Mouse (Mus musculus): ENCODE data around the gene Sln. TPM values are rescaled to one million over a fixed set of nuclear protein-coding genes. Genes with fewer than 3 reads are reported as not detected.

Gene Sln
- polyA plus RNA-seq (2014; fragmentation: Nextera tagmentation; extraction: Ambion mirVana), result 0.20 TPM in 1 of 2 replicates, not detected in the other

DNA sequence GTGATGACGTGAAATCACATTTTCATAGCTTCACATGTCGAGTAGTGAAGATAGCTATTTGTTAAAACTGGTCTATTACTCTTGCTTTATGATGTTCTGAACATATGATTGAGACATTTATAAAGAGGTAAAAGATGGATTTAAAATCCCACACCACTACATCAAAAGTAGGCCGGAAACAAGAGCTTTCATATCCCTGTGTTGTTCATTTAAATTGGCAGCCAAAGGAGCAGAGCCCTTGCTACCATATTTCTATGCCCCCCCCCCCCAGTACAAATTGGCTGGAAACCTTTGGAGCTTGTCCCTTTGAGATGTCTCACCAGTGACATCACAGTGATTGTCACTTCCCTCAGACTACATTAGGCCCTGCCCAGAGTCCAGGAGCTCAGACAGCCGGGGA, at the start of gene Sln:
Gene Sln (plus strand): TSS at position 301 of the 400 bp plus-strand sequence.
- WGBS, result 87% methylated on average over 4 of the region's 4 CpGs
- H3K9ac ChIP-seq, result no peak within 1 kb of the TSS
- DNase-seq (ENCODE audit: low spot score) (no peak), ATAC-seq (ENCODE audit: low FRiP score) (no peak)
- no peak within 1 kb of the TSS for H3K27ac ChIP-seq
- no peaks in the 10 kb centered on the region for H3K36me3 ChIP-seq (replicated peaks; ENCODE audit: control insufficient read depth, insufficient read depth)
- H3K27me3 ChIP-seq (ENCODE audit: control insufficient read depth, insufficient read depth, low read length), result no peaks in the 10 kb centered on the region
- H3K4me1 ChIP-seq (replicated peaks; ENCODE audit: control insufficient read depth, insufficient read depth, low read length), result no peaks in the 10 kb centered on the region
- H3K4me2 ChIP-seq (replicated peaks), result no peak within 1 kb of the TSS
- H3K4me3 ChIP-seq (replicated peaks; ENCODE audit: low read length), result no peak within 1 kb of the TSS
- H3K9me3 ChIP-seq (ENCODE audit: control insufficient read depth, low read length), result no peaks in the 10 kb centered on the region

DNA sequence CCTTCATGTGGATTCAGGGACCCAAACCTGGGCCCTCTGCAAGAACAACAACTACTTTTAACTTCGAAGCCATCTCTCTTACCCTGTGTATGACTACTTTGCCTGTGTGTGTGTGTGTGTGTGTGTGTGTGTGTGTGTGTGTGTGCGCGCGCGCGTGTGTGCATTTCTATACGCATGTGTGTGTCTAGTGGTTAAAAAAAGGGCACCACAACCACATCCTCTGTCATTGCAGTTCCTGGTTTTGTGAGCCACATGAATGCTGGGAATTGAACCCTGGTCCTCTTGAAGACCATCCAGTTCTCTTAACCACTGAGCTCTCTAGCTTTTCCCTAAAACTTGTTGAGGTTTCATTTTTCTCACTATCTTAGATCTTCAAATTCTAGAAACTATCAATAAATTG, 47.0 kb upstream of the Sln start:
- no peak overlapping the region for H3K27ac ChIP-seq
- no peaks in the 10 kb centered on the region for H3K4me1 ChIP-seq (replicated peaks; ENCODE audit: control insufficient read depth, insufficient read depth, low read length)
- no peak for ATAC-seq (ENCODE audit: low FRiP score)
- no peak overlapping the region for H3K4me2 ChIP-seq (replicated peaks)
- no peak for DNase-seq (ENCODE audit: low spot score)
- no peaks in the 10 kb centered on the region for H3K27me3 ChIP-seq (ENCODE audit: control insufficient read depth, insufficient read depth, low read length)
- WGBS, result 98% methylated on average over 7 of the region's 7 CpGs
- no peak overlapping the region for H3K9ac ChIP-seq
- no peaks in the 10 kb centered on the region for H3K36me3 ChIP-seq (replicated peaks; ENCODE audit: control insufficient read depth, insufficient read depth)
- H3K9me3 ChIP-seq (ENCODE audit: control insufficient read depth, low read length), result no peaks in the 10 kb centered on the region
- no peak overlapping the region for H3K4me3 ChIP-seq (replicated peaks; ENCODE audit: low read length)

DNA sequence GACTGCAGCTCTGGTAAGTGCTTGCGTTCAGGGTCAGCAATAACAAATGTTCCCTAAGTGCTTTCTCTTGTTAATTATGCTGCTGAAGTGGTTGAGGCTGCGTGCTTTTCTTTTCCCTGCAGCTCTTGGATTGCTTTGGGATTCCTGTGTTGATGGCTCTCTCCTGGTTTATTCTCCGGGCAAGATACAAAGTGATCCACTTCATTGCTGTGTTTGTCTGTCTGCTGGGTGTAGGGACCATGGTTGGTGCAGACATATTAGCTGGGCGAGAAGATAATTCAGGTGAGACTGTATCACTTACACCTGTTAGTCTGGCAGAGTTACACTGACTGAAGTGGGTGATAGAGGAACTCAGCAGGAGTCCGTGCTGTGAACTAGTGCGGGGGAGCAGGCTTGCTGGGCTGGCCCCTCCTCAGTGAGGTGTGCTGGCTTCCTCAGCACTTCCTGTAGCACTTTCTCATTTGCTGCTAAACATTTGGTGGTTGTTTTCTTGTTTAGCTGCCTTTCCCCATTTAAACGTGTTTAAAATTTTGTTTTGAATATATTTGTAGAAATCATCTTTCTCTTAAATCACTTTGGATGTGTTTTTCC, 43.4 kb upstream of the Sln start:
- no peak overlapping the region for H3K9ac ChIP-seq
- H3K9me3 ChIP-seq (ENCODE audit: control insufficient read depth, low read length), result no peaks in the 10 kb centered on the region
- H3K4me2 ChIP-seq (replicated peaks), result no peak overlapping the region
- no peaks in the 10 kb centered on the region for H3K4me1 ChIP-seq (replicated peaks; ENCODE audit: control insufficient read depth, insufficient read depth, low read length)
- WGBS, result 25% methylated on average over 7 of the region's 7 CpGs
- no peak overlapping the region for H3K4me3 ChIP-seq (replicated peaks; ENCODE audit: low read length)
- DNase-seq (ENCODE audit: low spot score), result no peak
- ATAC-seq (ENCODE audit: low FRiP score), result no peak
- H3K36me3 ChIP-seq (replicated peaks; ENCODE audit: control insufficient read depth, insufficient read depth), result no peaks in the 10 kb centered on the region
- no peak overlapping the region for H3K27ac ChIP-seq
- H3K27me3 ChIP-seq (ENCODE audit: control insufficient read depth, insufficient read depth, low read length), result no peaks in the 10 kb centered on the region

DNA sequence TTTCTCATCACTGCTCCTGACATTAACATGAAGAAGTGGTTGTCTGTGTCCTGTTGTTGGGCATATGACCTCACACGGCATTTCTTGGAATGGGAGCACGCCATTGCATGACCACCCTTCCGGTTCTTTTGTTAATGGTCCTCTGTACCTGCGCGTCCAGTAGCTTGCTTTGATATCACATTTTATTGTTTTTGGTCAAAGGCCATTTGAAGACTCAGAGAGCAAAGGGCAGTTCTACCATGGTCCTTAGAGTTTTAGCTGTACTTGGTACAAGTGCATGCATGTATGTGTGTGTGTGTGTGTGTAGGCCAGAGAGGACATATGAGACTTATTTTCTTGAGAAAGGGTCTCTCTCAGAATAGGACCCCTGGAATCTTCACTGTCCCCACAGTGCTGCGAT, 36.5 kb upstream of the Sln start:
- H3K27ac ChIP-seq, result no peak overlapping the region
- H3K9ac ChIP-seq, result no peak overlapping the region
- H3K4me2 ChIP-seq (replicated peaks), result no peak overlapping the region
- WGBS, result 95% methylated on average over 6 of the region's 6 CpGs
- ATAC-seq (ENCODE audit: low FRiP score), result no peak
- DNase-seq (ENCODE audit: low spot score), result no peak
- H3K27me3 ChIP-seq (ENCODE audit: control insufficient read depth, insufficient read depth, low read length), result no peaks in the 10 kb centered on the region
- H3K36me3 ChIP-seq (replicated peaks; ENCODE audit: control insufficient read depth, insufficient read depth), result no peaks in the 10 kb centered on the region
- H3K9me3 ChIP-seq (ENCODE audit: control insufficient read depth, low read length), result no peaks in the 10 kb centered on the region
- no peaks in the 10 kb centered on the region for H3K4me1 ChIP-seq (replicated peaks; ENCODE audit: control insufficient read depth, insufficient read depth, low read length)
- H3K4me3 ChIP-seq (replicated peaks; ENCODE audit: low read length), result no peak overlapping the region

DNA sequence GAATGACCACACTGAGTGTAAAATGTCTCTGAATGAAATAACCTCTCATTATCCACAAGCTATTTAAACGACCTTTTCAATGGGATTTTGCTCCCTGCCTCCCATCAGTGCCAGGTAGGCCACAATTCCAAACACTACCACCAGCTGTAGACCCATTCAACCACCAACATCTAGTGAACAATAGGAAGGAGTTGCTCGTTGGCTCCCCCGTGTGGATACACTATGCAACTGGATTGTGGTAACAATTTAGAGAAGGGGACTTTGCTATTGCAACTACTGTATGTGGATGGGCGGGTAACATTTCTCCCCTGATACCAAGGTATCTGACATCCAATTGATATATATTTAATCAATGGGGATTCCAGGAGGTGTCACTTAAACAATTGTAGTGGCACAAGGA, 31.2 kb upstream of the Sln start:
- Histone ChIP-seq H3K4me3 (replicated peaks; ENCODE audit: low read length) (no peak overlapping the region), H3K4me2 (replicated peaks) (no peak overlapping the region), H3K9me3 (ENCODE audit: control insufficient read depth, low read length) (no peaks in the 10 kb centered on the region), H3K9ac (no peak overlapping the region), H3K27ac (no peak overlapping the region), H3K36me3 (replicated peaks; ENCODE audit: control insufficient read depth, insufficient read depth) (no peaks in the 10 kb centered on the region), H3K27me3 (ENCODE audit: control insufficient read depth, insufficient read depth, low read length) (no peaks in the 10 kb centered on the region), H3K4me1 (replicated peaks; ENCODE audit: control insufficient read depth, insufficient read depth, low read length) (no peaks in the 10 kb centered on the region)
- 36% methylated on average over 4 of the region's 4 CpGs for WGBS
- peak; percentile 51 for DNase-seq (ENCODE audit: low spot score)
- no peak for ATAC-seq (ENCODE audit: low FRiP score)

DNA sequence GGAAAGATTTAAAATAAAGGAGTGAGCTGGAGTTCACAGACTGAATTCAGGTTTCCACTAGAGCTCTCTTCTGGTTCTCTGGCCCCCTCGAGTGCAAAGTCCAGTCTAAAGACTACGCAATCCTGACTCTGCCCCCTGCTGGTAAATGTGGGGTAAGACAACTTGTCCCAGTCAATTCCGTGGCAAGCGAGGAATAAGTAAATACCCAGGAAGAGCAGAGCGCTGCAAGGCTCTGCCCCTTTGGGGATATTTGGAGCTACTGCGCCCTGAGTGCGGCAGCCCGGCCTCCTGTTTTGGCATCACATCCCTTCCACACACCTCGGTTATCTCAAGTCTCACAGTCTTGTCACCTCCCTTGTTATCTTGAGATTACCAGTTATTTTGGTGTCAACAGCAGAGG, 24.6 kb upstream of the Sln start:
- no peaks in the 10 kb centered on the region for H3K36me3 ChIP-seq (replicated peaks; ENCODE audit: control insufficient read depth, insufficient read depth)
- 8% methylated on average over 9 of the region's 9 CpGs for WGBS
- no peak overlapping the region for H3K4me2 ChIP-seq (replicated peaks)
- no peaks in the 10 kb centered on the region for H3K9me3 ChIP-seq (ENCODE audit: control insufficient read depth, low read length)
- ATAC-seq (ENCODE audit: low FRiP score) (no peak), DNase-seq (ENCODE audit: low spot score) (peak; percentile 81)
- H3K4me3 ChIP-seq (replicated peaks; ENCODE audit: low read length), result no peak overlapping the region
- no peak overlapping the region for H3K9ac ChIP-seq
- no peak overlapping the region for H3K27ac ChIP-seq
- no peaks in the 10 kb centered on the region for H3K27me3 ChIP-seq (ENCODE audit: control insufficient read depth, insufficient read depth, low read length)
- no peaks in the 10 kb centered on the region for H3K4me1 ChIP-seq (replicated peaks; ENCODE audit: control insufficient read depth, insufficient read depth, low read length)

DNA sequence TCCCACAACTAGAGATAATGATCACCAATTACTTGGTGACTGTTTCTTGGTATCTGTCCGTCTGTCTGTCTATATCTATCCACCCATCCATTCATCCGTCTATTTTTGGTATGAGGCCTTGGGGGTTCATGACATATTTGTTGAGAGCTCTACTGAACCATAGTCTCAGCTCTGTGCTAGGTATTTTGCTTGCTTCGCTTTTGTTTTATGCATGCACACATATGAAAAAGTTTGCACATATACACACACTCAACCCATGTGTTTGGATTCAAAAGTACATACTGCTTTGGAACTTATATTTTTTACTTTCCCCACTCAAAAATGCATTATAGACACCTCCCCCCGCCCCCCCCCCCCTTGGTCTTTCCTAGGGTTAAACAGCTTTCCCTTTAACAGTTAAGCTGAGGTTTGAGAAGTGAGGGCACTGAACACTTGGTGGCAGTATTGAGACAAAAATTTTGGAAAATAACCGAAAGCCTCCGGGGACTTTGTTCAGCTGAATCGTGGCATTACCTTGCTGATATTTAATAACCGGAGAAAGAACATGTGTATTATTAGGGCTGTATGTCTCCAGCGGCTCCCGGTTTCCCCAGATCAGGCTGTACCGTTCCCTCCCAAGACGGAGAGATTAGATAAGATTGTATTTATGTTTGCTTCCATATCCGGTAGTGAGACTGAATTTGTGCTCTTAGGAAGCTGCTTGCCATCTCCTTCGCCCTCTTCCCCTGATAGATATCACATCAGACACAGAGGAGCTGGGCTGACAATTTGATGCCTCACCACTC, 20.7 kb upstream of the Sln start:
- DNase-seq (ENCODE audit: low spot score) (peak; percentile 93), ATAC-seq (ENCODE audit: low FRiP score) (0 out of 2 replicates have a peak, but pooled peaks have one; percentile 31)
- H3K27ac ChIP-seq, result peak overlapping the region; percentile 67
- H3K9me3 ChIP-seq (ENCODE audit: control insufficient read depth, low read length), result no peaks in the 10 kb centered on the region
- no peaks in the 10 kb centered on the region for H3K36me3 ChIP-seq (replicated peaks; ENCODE audit: control insufficient read depth, insufficient read depth)
- H3K4me3 ChIP-seq (replicated peaks; ENCODE audit: low read length), result peak overlapping the region; percentile 39
- peak overlapping the region; percentile 66 for H3K9ac ChIP-seq
- peak overlapping the region; percentile 56 for H3K4me2 ChIP-seq (replicated peaks)
- H3K27me3 ChIP-seq (ENCODE audit: control insufficient read depth, insufficient read depth, low read length), result no peaks in the 10 kb centered on the region
- H3K4me1 ChIP-seq (replicated peaks; ENCODE audit: control insufficient read depth, insufficient read depth, low read length), result no peaks in the 10 kb centered on the region
- 18% methylated on average over 14 of the region's 14 CpGs for WGBS

DNA sequence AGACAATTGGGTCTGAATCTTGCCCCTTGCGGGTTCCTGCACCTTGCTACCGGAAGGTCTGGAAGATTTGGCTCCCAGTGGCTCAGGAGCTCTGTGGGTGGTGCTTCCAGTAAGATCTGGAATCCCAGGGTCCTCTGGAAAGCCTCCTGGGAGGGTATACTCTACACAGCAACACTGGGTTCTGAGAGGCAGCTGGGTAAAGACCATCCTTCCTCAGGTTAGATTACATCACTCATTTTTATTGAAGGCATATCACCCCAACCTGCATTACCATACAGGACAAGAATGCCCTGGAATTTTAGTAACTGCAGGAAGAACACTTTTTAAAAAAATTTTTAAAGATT, 20.1 kb upstream of the Sln start:
- peak; percentile 36 for DNase-seq (ENCODE audit: low spot score)
- peak overlapping the region; percentile 66 for H3K9ac ChIP-seq
- H3K9me3 ChIP-seq (ENCODE audit: control insufficient read depth, low read length), result no peaks in the 10 kb centered on the region
- H3K27ac ChIP-seq, result peak overlapping the region; percentile 67
- peak overlapping the region; percentile 56 for H3K4me2 ChIP-seq (replicated peaks)
- peak overlapping the region; percentile 39 for H3K4me3 ChIP-seq (replicated peaks; ENCODE audit: low read length)
- no peaks in the 10 kb centered on the region for H3K27me3 ChIP-seq (ENCODE audit: control insufficient read depth, insufficient read depth, low read length)
- H3K4me1 ChIP-seq (replicated peaks; ENCODE audit: control insufficient read depth, insufficient read depth, low read length), result no peaks in the 10 kb centered on the region
- no peaks in the 10 kb centered on the region for H3K36me3 ChIP-seq (replicated peaks; ENCODE audit: control insufficient read depth, insufficient read depth)
- 0 out of 2 replicates have a peak, but pooled peaks have one; percentile 34 for ATAC-seq (ENCODE audit: low FRiP score)
- 24% methylated on average over 2 of the region's 2 CpGs for WGBS

DNA sequence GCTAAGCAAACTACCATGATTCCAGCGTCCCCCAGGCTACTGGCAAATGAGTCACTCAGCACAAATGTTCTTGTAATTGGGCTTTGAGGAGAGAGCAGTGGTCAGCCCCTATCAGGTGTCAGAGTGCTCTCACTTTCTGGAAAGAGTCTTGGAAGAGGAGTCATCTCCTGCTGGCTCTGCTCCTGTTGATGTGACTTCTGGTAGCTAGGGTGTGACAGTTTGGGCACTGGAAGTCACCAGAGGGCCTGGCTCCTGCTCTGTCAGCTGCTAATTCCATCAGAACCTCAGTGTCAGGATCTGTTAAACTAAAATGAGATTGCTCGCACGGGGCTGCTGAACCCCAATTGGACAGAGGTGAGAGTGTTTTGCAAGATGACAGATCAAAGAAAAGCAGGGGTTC, 14.9 kb upstream of the Sln start:
- H3K4me1 ChIP-seq (replicated peaks; ENCODE audit: control insufficient read depth, insufficient read depth, low read length), result no peaks in the 10 kb centered on the region
- no peak overlapping the region for H3K4me2 ChIP-seq (replicated peaks)
- no peaks in the 10 kb centered on the region for H3K27me3 ChIP-seq (ENCODE audit: control insufficient read depth, insufficient read depth, low read length)
- DNase-seq (ENCODE audit: low spot score) (no peak), ATAC-seq (ENCODE audit: low FRiP score) (no peak)
- H3K36me3 ChIP-seq (replicated peaks; ENCODE audit: control insufficient read depth, insufficient read depth), result no peaks in the 10 kb centered on the region
- 75% methylated on average over 3 of the region's 3 CpGs for WGBS
- no peak overlapping the region for H3K27ac ChIP-seq
- H3K9me3 ChIP-seq (ENCODE audit: control insufficient read depth, low read length), result no peaks in the 10 kb centered on the region
- no peak overlapping the region for H3K4me3 ChIP-seq (replicated peaks; ENCODE audit: low read length)
- H3K9ac ChIP-seq, result no peak overlapping the region

All from hindbrain, embryonic 14.5 days (tissue).